Mouse (Mus musculus) cerebellum, adult (tissue): ENCODE data around the gene Adam12.
"Not testable (repeated sequence)": the region's sequence is repeated elsewhere in the genome, so short reads cannot be mapped to it uniquely, and the experiment has no call there.

ENCODE experiments used
- ATAC-seq: cut with Nextera tagmentation; 2 replicates; pipeline ENCODE4 v1.9.2; 2017; ENCODE audit warnings: mild to moderate bottlenecking, moderate library complexity, mixed read lengths; ENCODE audit not compliant: insufficient number of reproducible peaks, low FRiP score, low TSS enrichment

Adam12 gene

GRCm38 (mm10) chr7:133891298-133891697 is 340.6 kb downstream of the Adam12 start:
- ATAC-seq, result no peak

GRCm38 (mm10) chr7:133889986-133890385 is 342.0 kb downstream of the Adam12 start:
- ATAC-seq, result no peak

- ATAC-seq, result no peak
Observed at GRCm38 (mm10) chr7:133888926-133889920, 342.7 kb downstream of the Adam12 start.

DNA sequence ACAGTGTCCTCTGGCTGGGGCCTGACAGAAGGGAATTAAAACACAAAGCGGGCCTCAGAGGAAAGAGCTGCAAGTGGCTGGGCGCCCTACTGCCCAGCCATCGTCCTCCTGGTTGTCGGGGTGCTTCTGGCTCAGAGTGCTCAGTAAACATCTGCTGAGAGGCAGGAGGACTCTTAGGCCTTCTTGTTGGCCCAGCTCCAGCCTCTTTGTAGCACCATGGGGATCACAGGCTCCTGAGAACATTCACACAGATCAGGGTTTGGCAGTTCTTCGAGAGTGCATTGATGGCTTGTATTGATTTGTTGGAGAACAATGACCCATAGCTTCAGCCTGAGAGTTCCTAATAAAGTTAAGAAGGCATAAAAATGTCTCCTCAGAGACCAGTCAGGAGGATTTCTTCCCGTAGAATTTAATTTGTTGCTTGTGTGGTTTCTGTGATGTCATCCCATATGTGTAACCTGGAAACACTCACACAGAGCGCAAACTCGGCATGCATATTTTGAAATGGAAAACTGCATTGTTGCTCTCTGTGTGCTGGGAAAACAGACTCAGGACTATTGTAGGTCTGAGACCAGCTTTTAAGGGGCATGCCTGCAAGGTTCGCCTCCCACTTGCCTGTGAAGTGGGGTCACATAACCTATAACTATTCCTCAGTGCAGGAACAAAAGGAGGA is 347.1 kb downstream of the Adam12 start:
- not testable (repeated sequence) for ATAC-seq

DNA sequence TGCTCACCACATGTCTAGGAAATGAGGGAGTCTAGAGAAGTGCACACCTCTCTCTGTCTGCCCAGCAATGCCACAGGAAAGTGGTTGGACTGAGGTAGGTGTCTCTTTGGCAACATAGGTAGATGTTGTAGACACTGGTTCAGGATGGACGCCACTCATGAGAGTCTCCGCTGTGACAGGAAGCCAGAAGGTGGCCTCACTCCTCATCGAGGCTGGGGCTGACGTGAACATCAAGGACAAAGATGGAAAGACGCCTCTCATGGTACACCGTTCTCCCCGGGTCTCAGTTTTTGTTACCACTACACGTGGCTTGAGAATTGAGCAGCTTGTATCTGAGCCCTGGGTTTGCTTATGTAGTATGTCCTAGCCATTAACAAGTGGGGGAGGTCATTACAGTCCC is 352.2 kb downstream of the Adam12 start:
- ATAC-seq, result no peak

DNA sequence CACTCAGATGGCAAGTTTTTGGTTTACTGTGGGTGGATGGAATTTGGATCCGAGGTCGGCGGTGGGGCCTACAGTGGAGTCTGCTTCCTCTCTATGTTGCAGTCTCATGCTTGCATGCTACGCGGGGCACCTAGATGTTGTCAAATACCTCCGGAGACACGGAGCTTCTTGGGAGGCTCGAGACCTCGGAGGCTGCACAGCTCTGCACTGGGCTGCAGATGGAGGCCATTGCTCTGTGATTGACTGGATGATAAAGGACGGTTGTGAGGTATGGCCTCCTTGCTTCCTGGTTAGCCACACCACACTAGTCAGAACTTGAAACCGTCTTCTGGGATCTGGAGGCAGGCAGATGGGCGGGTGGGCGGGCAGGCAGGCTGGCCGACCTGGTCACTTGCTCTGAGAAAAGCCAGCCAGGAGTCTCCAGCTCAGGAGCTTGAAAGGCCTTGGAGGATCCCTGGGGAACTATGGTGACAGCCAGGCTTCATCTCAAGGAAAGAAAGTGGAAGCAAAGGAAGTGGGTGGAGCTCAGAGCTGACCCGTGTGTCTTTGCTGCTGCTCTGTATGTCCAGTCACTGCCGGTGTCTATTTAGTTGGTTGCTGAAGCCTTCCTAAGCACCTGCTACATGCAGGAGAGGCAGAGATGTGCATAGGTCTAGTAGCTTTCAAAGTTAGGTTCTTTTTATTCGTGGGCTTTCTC is 355.2 kb downstream of the Adam12 start:
- no peak for ATAC-seq

GRCm38 (mm10) chr7:133876139-133876538 is 355.8 kb downstream of the Adam12 start:
- ATAC-seq, result no peak

DNA sequence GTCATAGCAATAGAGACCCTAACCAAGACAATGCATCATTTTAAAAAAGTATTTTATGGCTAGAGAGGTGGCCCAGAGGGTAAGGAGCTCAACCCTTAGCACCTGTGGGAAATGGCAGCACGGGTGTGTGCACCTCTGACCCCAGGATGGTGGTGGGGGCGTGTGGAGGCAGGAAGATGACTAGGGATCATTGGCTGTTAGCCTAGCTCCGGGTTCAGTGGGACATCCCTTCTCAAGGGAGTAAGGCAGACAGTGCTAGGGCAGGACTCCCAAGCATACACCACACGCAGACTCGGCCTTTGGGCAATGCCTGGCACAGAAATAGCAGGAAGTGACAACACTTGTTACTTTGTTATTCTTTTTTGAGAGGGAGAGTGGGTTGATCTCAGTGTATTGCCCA is 359.2 kb downstream of the Adam12 start:
- ATAC-seq, result no peak

- ATAC-seq, result no peak
Observed at GRCm38 (mm10) chr7:133870265-133870664, 361.7 kb downstream of the Adam12 start.

DNA sequence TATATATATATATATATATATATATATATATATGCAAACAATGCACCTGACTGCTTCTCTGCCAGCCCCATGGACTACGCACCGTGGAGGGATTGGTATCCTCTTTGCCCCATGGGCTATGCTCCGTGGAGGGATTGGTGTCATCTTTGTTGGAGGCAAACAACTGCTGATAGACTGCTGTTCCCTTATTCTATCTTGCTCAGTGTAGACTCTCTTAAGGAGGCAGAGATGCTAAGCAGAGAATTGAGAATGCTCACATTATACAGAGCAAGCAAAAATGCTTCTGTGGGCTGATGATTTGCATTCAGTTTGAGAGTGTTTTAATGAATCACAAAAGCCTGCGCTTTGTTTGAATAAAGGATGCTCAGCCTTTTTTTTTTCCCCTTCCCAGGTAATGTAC is 368.3 kb downstream of the Adam12 start:
- ATAC-seq, result no peak

DNA sequence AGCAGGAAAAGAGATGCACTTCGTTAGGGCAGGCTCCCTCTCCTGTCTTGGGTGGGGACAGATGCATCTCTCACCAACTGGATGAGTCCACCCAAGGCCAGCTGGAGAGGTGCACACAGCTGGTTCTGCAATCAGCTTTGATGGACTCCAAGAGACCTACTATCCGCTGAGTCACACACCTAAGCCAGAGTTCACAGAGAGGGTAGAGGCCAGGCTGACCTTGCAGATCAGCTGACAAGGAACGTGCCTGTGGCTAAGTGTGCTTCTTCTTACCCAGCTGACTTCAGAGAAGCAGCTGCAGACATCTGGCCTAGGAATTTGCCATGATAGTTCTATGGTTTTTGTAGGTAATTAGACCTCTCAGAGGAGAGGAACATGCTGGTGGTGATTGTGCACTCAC is 368.8 kb downstream of the Adam12 start:
- ATAC-seq, result no peak

GRCm38 (mm10) chr7:133862723-133863122 is 369.2 kb downstream of the Adam12 start:
- ATAC-seq, result no peak

GRCm38 (mm10) chr7:133862233-133862632 is 369.7 kb downstream of the Adam12 start:
- ATAC-seq, result no peak

DNA sequence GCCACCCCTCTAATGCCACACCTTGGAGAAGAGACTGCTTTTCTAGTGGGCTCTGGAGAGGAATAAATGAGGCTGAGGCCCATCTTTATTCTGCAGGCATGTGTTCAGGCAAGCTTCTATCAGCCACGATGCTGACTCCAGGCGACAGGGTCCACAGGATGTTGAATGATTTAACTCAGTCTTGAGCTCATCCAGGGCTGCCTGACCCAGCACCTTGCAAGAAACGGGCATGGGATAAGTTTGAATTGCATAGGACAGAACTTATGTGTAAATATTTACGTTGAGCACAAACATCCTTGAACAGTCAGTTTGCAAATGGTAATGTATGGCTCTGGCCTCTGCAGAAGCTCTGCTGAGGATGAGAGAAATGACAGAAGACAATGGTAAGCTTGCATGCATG is 372.4 kb downstream of the Adam12 start:
- ATAC-seq, result no peak

DNA sequence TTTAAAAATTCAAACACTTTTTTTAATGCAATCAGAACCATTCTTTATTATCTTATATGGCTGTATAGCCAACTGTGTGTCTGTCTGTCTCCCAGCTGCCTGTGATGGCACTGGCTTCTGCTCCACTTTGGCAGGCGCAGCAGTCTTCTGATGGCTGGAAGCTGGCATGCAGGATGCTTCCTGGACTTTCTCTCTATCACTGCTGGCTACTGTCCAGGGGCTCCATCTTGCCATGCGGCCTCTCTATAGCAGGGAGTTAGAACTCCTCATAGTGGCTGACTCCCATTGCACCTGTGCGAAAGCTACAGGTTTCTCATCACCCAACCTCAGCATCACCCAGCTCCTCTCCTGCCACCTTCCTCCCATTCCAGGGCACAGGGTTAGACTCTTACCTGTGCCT is 373.4 kb downstream of the Adam12 start:
- no peak for ATAC-seq

DNA sequence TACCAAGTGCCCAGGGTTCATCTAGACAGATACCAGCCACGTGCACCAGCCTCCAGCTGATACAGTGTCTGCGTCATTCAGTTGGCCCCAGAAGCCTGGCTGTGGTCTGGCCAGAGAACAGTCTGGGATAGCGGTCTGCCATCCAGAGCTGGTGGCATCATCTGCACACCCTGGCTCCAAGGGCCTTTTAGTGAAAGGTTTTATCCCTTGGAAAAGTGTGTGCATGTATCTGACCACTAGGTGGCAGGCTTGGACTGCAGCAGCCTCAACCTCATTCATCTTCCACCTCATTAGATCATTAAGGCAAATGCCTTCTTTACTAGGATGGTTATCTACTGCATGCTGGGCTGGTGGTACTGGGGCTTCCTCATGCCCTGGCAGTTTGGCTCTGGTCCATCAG is 375.7 kb downstream of the Adam12 start:
- ATAC-seq, result 0 out of 2 replicates have a peak, but pooled peaks have one; percentile 58

- ATAC-seq, result no peak
Observed at GRCm38 (mm10) chr7:133850735-133851134, 381.2 kb downstream of the Adam12 start.

GRCm38 (mm10) chr7:133848180-133848579 is 383.8 kb downstream of the Adam12 start:
- ATAC-seq, result no peak

- ATAC-seq, result no peak
Observed at GRCm38 (mm10) chr7:133847175-133847574, 384.8 kb downstream of the Adam12 start.

GRCm38 (mm10) chr7:133842079-133842478 is 389.9 kb downstream of the Adam12 start:
- ATAC-seq, result no peak

DNA sequence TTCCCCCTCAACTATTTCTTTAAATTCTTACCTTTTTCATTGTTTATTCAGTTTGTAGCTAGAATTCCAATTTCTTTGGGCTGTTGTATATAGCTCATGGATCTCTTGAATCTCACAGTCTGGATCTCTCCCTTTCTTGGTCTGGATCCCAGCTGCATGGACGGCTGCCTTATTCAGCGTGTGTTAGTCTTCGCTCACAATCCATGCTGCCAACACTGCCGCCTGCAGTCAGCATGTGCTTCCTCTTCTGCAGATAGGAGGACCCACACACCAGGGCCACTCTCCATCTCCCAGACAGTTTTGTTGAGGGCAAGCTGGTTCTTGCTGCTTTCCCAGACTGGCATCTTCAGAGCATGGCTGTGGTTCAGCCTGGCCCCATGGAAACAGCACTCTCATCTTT is 392.4 kb downstream of the Adam12 start:
- no peak for ATAC-seq
